Mouse (Mus musculus): ENCODE results near the gene Nol10. TPM values are rescaled to one million over a fixed set of nuclear protein-coding genes. Genes with fewer than 3 reads are reported as not detected.

Nol10 gene
- polyA plus RNA-seq, 1 experiment, result 6.3 TPM

DNA sequence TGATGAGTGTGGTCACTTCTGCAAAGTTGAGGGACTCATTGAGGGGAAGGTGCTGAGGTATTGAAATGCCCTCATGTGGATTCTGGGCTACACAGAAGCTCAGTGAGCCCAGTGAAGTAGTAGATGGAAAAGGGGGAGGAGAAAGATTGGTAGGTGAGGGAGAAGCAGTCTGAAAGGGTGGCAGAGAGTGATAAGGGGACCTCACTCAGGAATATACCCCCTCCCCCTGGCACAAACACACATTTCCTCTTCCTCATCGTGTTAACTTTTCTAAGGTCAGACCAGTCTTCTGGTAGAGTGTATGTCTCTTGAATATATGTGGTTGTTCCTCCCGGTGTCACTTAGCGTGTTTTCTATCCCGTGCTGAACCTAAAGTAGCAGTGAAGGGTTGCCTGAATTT, 27.0 kb downstream of the Nol10 start:
- Histone ChIP-seq H3K27ac (ENCODE audit: insufficient read depth, low read depth, low read length) (no peak overlapping the region), H3K4me3 (ENCODE audit: insufficient read depth, low read length) (no peak overlapping the region), H3K4me1 (ENCODE audit: control insufficient read depth, insufficient read depth, low read length) (peaks cover 13% of the 10 kb centered on the region)
- TF ChIP-seq CTCF (IDR thresholded peaks at IDR 0.05; ENCODE audit: low read depth, low read length), result no peak
- no peak for TF ChIP-seq POLR2A (IDR thresholded peaks at IDR 0.05; ENCODE audit: borderline replicate concordance, low read depth, low read length)

GRCm38 (mm10) chr12:17376521-17376920, 28.3 kb downstream of the Nol10 start:
- H3K27ac ChIP-seq (ENCODE audit: insufficient read depth, low read depth, low read length), result no peak overlapping the region
- peaks cover 13% of the 10 kb centered on the region for H3K4me1 ChIP-seq (ENCODE audit: control insufficient read depth, insufficient read depth, low read length)
- no peak for TF ChIP-seq POLR2A (IDR thresholded peaks at IDR 0.05; ENCODE audit: borderline replicate concordance, low read depth, low read length)
- TF ChIP-seq CTCF (IDR thresholded peaks at IDR 0.05; ENCODE audit: low read depth, low read length), result no peak
- H3K4me3 ChIP-seq (ENCODE audit: insufficient read depth, low read length), result no peak overlapping the region

DNA sequence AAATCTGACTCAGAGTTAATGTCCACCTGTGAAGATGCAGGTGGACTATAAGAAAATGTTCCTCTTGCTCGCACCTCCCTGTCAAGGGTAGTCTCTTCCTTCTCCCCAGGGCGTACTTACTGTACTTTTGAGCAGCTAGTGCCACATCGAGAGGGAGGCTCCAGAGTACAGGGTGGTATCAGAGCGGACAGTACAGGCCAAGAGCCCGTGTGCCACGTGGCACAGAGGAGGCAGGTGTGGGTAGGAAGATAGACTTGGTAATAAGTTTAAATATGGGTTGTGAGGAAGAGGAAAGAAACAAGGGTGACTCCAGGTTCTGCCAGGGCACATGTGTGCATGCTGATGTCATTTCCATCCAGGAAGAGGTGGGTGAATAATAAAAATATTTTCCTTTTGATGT, 32.7 kb downstream of the Nol10 start:
- TF ChIP-seq POLR2A (IDR thresholded peaks at IDR 0.05; ENCODE audit: borderline replicate concordance, low read depth, low read length), result no peak
- no peak for TF ChIP-seq CTCF (IDR thresholded peaks at IDR 0.05; ENCODE audit: low read depth, low read length)
- 0 out of 2 replicates have a peak, but pooled peaks cover 2% of the 10 kb centered on the region for H3K4me1 ChIP-seq (ENCODE audit: control insufficient read depth, insufficient read depth, low read length)
- H3K27ac ChIP-seq (ENCODE audit: insufficient read depth, low read depth, low read length), result no peak overlapping the region
- no peak overlapping the region for H3K4me3 ChIP-seq (ENCODE audit: insufficient read depth, low read length)

GRCm38 (mm10) chr12:17382759-17383158, 34.5 kb downstream of the Nol10 start:
- TF ChIP-seq CTCF (IDR thresholded peaks at IDR 0.05; ENCODE audit: low read depth, low read length) (no peak), POLR2A (IDR thresholded peaks at IDR 0.05; ENCODE audit: borderline replicate concordance, low read depth, low read length) (no peak)
- no peak overlapping the region for H3K4me3 ChIP-seq (ENCODE audit: insufficient read depth, low read length)
- no peaks in the 10 kb centered on the region for H3K4me1 ChIP-seq (ENCODE audit: control insufficient read depth, insufficient read depth, low read length)
- H3K27ac ChIP-seq (ENCODE audit: insufficient read depth, low read depth, low read length), result no peak overlapping the region

GRCm38 (mm10) chr12:17386896-17387295, 38.6 kb downstream of the Nol10 start:
- no peak for TF ChIP-seq CTCF (IDR thresholded peaks at IDR 0.05; ENCODE audit: low read depth, low read length)

GRCm38 (mm10) chr12:17387332-17388135, 39.3 kb downstream of the Nol10 start:
- Histone ChIP-seq H3K4me3 (ENCODE audit: insufficient read depth, low read length) (no peak overlapping the region), H3K27ac (ENCODE audit: insufficient read depth, low read depth, low read length) (no peak overlapping the region), H3K4me1 (ENCODE audit: control insufficient read depth, insufficient read depth, low read length) (peaks cover 4% of the 10 kb centered on the region)
- TF ChIP-seq POLR2A (IDR thresholded peaks at IDR 0.05; ENCODE audit: borderline replicate concordance, low read depth, low read length), result no peak
- TF ChIP-seq CTCF (IDR thresholded peaks at IDR 0.05; ENCODE audit: low read depth, low read length), result no peak

More at GRCm38 (mm10) chr12:17386896-17387295, 38.6 kb downstream of the Nol10 start:
- Histone ChIP-seq H3K4me3 (ENCODE audit: insufficient read depth, low read length) (no peak overlapping the region), H3K27ac (ENCODE audit: insufficient read depth, low read depth, low read length) (no peak overlapping the region), H3K4me1 (ENCODE audit: control insufficient read depth, insufficient read depth, low read length) (peaks cover 4% of the 10 kb centered on the region)

DNA sequence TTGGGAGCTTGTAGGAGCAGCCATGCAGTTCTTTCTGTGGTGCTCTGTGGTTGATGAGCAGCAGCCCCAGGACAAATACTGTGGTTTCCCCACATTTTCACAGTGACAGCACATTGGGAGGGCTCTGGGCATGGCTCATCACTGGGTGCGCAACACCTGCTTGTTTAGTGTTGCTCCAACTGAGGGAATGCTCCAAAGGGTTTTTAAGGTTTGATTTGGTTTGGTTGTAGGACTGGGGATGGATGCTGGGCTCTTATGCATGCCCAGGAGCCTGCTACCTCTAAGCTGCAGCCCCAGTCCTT, 39.8 kb downstream of the Nol10 start:
- Histone ChIP-seq H3K27ac (ENCODE audit: insufficient read depth, low read depth, low read length) (no peak overlapping the region), H3K4me1 (ENCODE audit: control insufficient read depth, insufficient read depth, low read length) (peaks cover 4% of the 10 kb centered on the region), H3K4me3 (ENCODE audit: insufficient read depth, low read length) (no peak overlapping the region)
- TF ChIP-seq CTCF (IDR thresholded peaks at IDR 0.05; ENCODE audit: low read depth, low read length) (no peak), POLR2A (IDR thresholded peaks at IDR 0.05; ENCODE audit: borderline replicate concordance, low read depth, low read length) (no peak)

DNA sequence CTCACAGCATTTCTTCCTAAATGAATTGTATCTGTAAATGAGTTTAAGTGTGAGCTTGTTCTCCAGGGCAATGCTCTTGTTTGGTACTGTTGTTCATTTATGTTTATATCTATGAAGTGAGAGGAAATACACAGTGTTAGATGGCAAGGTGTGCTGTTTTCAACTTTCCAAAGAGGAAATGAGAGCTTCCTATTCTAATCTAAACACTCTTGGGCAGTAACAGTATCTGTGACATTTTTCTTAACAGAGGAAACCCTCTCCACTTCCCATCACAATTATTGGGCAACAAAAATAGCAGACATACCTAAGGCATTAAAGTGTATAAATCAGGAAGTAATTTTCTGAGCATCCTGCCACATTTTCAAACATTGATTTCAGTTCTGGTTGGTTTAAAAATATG, 41.8 kb downstream of the Nol10 start:
- Histone ChIP-seq H3K4me3 (ENCODE audit: insufficient read depth, low read length) (no peak overlapping the region), H3K27ac (ENCODE audit: insufficient read depth, low read depth, low read length) (no peak overlapping the region), H3K4me1 (ENCODE audit: control insufficient read depth, insufficient read depth, low read length) (peaks cover 4% of the 10 kb centered on the region)
- TF ChIP-seq POLR2A (IDR thresholded peaks at IDR 0.05; ENCODE audit: borderline replicate concordance, low read depth, low read length) (no peak), CTCF (IDR thresholded peaks at IDR 0.05; ENCODE audit: low read depth, low read length) (no peak)

GRCm38 (mm10) chr12:17390510-17390909, 42.3 kb downstream of the Nol10 start:
- Histone ChIP-seq H3K4me1 (ENCODE audit: control insufficient read depth, insufficient read depth, low read length) (peaks cover 4% of the 10 kb centered on the region), H3K27ac (ENCODE audit: insufficient read depth, low read depth, low read length) (no peak overlapping the region), H3K4me3 (ENCODE audit: insufficient read depth, low read length) (no peak overlapping the region)
- no peak for TF ChIP-seq CTCF (IDR thresholded peaks at IDR 0.05; ENCODE audit: low read depth, low read length)
- no peak for TF ChIP-seq POLR2A (IDR thresholded peaks at IDR 0.05; ENCODE audit: borderline replicate concordance, low read depth, low read length)

DNA sequence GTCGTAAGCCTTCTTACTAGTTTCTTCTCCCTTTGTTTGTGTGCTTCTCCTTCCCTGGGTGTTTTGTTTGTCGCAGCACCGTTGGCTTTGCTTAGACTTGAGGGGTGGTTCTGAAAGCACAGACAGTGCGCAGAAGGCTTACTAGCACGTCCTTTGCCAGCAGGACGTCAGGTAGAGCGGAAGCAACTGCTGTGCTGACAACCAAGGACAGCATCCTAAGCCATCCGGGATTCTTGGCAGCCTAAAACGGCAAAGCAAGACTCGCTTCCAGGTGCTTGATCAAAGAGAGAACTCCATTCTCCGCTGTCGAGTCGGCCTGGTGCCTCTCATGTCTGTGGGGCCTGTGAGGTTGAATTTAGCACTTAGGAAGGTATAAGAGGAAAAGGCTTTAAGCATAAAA, 44.9 kb downstream of the Nol10 start:
- no peak for TF ChIP-seq POLR2A (IDR thresholded peaks at IDR 0.05; ENCODE audit: borderline replicate concordance, low read depth, low read length)
- Histone ChIP-seq H3K27ac (ENCODE audit: insufficient read depth, low read depth, low read length) (no peak overlapping the region), H3K4me3 (ENCODE audit: insufficient read depth, low read length) (no peak overlapping the region), H3K4me1 (ENCODE audit: control insufficient read depth, insufficient read depth, low read length) (peaks cover 4% of the 10 kb centered on the region)

All from bone marrow macrophage, adult 2 months (primary cell).